Mouse (Mus musculus) forebrain, embryonic 14.5 days (tissue): ENCODE data around the gene Ttyh1. TPM values are rescaled to one million over a fixed set of nuclear protein-coding genes. Genes with fewer than 3 reads are reported as not detected.
A peak's percentile ranks its signal among the peaks of the same experiment; 100 is the strongest.

Experiments used
- ATAC-seq: fragments of 200-750 bp; cut with Nextera tagmentation; 2 replicates; pipeline ENCODE4 v1.8.0; 2017; ENCODE audit warnings: mild to moderate bottlenecking, moderate library complexity
- DNase-seq: peaks from one replicate; pipeline ENCODE4 v3.0.0-alpha.2; 2015; ENCODE audit warnings: low spot score
- H3K27ac ChIP-seq: fragments of 300-500 bp; sonication (generic); 2 replicates; pipeline ENCODE4 v1.5.1; 2014; ENCODE audit warnings: low read depth, mild to moderate bottlenecking, control low read depth, low read length, moderate library complexity
- H3K27me3 ChIP-seq: fragments of 300-500 bp; sonication (generic); replicated peaks from 2 replicates; pipeline ENCODE4 v1.6.1; 2014; ENCODE audit warnings: low read length, control low read depth, mixed read lengths; ENCODE audit not compliant: control insufficient read depth, insufficient read depth
- H3K36me3 ChIP-seq: fragments of 300-500 bp; sonication (generic); 2 replicates; pipeline ENCODE4 v1.6.1; 2014; ENCODE audit warnings: low read length, control low read depth; ENCODE audit not compliant: control insufficient read depth, insufficient read depth
- H3K4me1 ChIP-seq: fragments of 300-500 bp; sonication (generic); 2 replicates; pipeline ENCODE4 v1.6.1; 2014; ENCODE audit warnings: antibody characterized with exemption, low read length, control low read depth; ENCODE audit not compliant: control insufficient read depth, insufficient read depth
- H3K4me2 ChIP-seq: fragments of 300-500 bp; sonication (generic); 2 replicates; pipeline ENCODE4 v1.6.1; 2014; ENCODE audit warnings: mild to moderate bottlenecking, control low read depth, low read length
- H3K4me3 ChIP-seq: fragments of 300-500 bp; sonication (generic); 2 replicates; pipeline ENCODE4 v1.5.1; 2014; ENCODE audit warnings: low read depth, low read length, control low read depth
- H3K9ac ChIP-seq: fragments of 300-500 bp; sonication (generic); 2 replicates; pipeline ENCODE4 v1.6.1; 2014; ENCODE audit warnings: mild to moderate bottlenecking, low read length, control low read depth, moderate library complexity
- H3K9me3 ChIP-seq: fragments of 300-500 bp; sonication (generic); replicated peaks from 2 replicates; pipeline ENCODE4 v1.6.1; 2016; ENCODE audit warnings: low read length, control low read depth, mixed read lengths; ENCODE audit not compliant: control insufficient read depth
- WGBS: fragments of 180-500 bp; shearing (Covaris S2); extraction: QIAGEN DNeasy Blood & Tissue Kit; methylation state at CpG from one replicate; pipeline ENCODE4 v1.1.7; 2014; 5-methylcytosine and 5-hydroxymethylcytosine counted together
- polyA plus RNA-seq: library from polyadenylated mRNA; unstranded; fragments of >200 nt; fragmentation: Nextera tagmentation; extraction: Ambion mirVana; gene quantifications from 2 replicates; pipeline ENCODE4 v1.2.1, GENCODE M21; 2014

Ttyh1 gene
- polyA plus RNA-seq, 1 experiment from 2014 or later, result 61.6 TPM

DNA sequence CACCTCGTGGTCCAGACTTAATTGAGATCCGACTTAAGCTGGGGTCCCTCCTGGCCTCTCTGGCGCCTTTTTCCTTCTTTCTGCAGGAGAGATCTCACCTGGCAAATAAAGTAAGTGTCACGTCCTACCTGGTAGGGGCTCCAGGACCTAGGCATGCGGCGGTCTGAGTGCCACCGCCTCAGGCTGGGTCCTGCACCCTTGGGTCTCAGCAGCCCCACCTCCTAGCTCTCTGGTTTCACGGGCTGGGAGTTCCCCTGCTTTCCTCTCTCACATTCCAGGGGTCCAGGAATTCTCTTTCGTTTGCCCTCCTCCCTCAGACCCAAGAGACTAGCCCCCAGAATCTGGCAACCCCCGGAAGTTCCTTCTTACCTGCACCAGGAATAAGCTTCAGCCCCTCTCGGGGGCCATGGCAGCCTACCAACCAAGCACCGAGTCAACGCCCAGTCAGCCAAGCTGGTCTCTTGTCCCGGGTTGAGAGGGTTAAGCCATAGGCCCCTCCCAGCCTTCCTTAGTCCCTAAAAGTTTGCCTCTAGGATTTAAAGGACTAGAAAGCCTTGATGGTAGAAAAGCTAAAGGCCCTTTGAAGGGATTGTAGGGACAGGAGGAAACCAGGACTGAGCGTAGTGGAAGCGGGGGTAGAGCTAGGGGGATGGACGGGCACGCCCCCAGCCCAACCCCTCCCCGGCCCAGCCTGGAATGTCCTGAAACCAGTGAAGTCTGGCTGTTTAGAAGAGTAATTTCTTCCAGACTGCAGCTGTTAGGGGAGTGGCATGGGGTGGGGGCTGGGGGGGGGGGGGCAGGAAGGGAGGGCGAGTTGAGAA is 45.1 kb downstream of the Ttyh1 start, which contains the start of gene Cdc42ep5:
TSS of gene Cdc42ep5 (minus strand) at position 771 of the 821 bp plus-strand sequence.
- Histone ChIP-seq H3K4me3 (peak within 1 kb of the TSS; percentile 16; the same call in 1 of the 2 replicates), H3K4me2 (peak within 1 kb of the TSS; percentile 44), H3K9me3 (no peaks in the 10 kb centered on the region), H3K27ac (no peak within 1 kb of the TSS), H3K27me3 (no peaks in the 10 kb centered on the region), H3K4me1 (no peaks in the 10 kb centered on the region), H3K36me3 (no peaks in the 10 kb centered on the region), H3K9ac (peak within 1 kb of the TSS; percentile 2; the same call in 1 of the 2 replicates)
- peak; percentile 79 for ATAC-seq
- 2% methylated on average over 19 of the region's 20 CpGs for WGBS
- DNase-seq, result peak; percentile 29

- no peaks in the 10 kb centered on the region for H3K27me3 ChIP-seq
- H3K4me1 ChIP-seq, result no peaks in the 10 kb centered on the region
- no peak overlapping the region for H3K9ac ChIP-seq
- DNase-seq, result no peak
- 31% methylated on average over 3 of the region's 3 CpGs for WGBS
- no peak overlapping the region for H3K27ac ChIP-seq
- no peak overlapping the region for H3K4me3 ChIP-seq
- no peak overlapping the region for H3K4me2 ChIP-seq
- no peaks in the 10 kb centered on the region for H3K9me3 ChIP-seq
- H3K36me3 ChIP-seq, result no peaks in the 10 kb centered on the region
- no peak for ATAC-seq
Measured at GRCm38 (mm10) chr7:4165286-4165685, 46.1 kb downstream of the Ttyh1 start.

- no peak for ATAC-seq
- no peak overlapping the region for H3K27ac ChIP-seq
- H3K36me3 ChIP-seq, result no peaks in the 10 kb centered on the region
- H3K4me3 ChIP-seq, result no peak overlapping the region
- H3K4me1 ChIP-seq, result no peaks in the 10 kb centered on the region
- DNase-seq, result no peak
- no peaks in the 10 kb centered on the region for H3K9me3 ChIP-seq
- no peaks in the 10 kb centered on the region for H3K27me3 ChIP-seq
- H3K4me2 ChIP-seq, result no peak overlapping the region
- no peak overlapping the region for H3K9ac ChIP-seq
Measured at GRCm38 (mm10) chr7:4167098-4167497, 47.9 kb downstream of the Ttyh1 start.

DNA sequence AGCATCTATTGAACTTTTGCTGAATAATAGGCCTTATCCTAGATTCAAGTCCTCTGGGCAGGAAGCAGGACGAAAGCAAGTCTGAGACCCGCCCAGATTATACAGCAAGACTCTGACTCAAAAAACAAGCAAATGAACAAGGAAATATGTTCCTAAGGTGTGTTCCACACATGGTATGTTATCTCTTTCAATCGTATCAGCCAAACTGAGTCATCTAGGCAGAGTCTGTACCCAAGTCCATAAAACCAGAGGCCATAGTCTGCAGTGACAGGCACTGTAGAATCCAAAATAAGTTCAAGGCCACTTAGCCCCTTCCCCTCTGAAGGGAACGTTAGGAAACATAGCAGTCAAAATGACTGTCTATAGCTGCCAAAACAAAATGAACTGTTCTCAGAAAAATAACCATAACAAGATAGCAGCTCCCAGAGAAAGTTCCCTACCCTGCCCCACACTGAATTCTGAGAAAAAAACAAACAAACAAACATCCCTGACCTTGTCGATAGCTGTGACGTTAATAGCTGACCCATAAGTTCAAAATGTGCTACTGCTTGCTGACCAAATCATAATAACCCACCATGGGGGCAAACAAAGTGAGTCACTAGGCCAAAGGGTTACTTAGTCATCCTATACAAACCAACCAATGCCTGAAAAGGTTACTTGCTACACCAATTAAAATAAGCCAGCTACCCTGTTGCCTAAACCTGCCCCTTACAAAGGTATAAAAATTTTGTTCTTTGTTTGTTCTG is 51.2 kb downstream of the Ttyh1 start:
- no peaks in the 10 kb centered on the region for H3K27me3 ChIP-seq
- DNase-seq (no peak), ATAC-seq (no peak)
- no peak overlapping the region for H3K4me2 ChIP-seq
- H3K36me3 ChIP-seq, result no peaks in the 10 kb centered on the region
- no peak overlapping the region for H3K4me3 ChIP-seq
- H3K27ac ChIP-seq, result no peak overlapping the region
- H3K4me1 ChIP-seq, result no peaks in the 10 kb centered on the region
- H3K9ac ChIP-seq, result no peak overlapping the region
- no peaks in the 10 kb centered on the region for H3K9me3 ChIP-seq
- 79% methylated on average over 6 of the region's 6 CpGs for WGBS

DNA sequence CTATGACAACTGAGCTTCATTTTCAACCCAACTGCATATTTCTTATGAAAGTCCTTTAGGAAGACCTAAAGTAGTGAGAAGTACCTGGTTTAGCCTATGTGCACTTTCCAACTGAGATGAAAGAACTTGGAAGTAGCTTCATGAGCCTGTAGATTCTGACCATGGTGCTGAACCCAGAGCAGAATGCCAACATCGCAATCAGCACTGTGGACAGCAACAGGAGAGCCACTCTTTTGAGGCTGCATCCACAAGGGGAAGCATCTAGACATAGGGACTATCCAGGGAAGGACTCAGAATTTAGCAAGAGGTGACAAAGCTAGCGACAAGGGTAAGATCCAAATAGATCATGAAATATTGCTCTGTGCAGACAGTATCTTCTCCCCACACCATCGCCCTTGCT is 59.2 kb downstream of the Ttyh1 start:
- Histone ChIP-seq H3K27me3 (no peaks in the 10 kb centered on the region), H3K36me3 (no peaks in the 10 kb centered on the region), H3K4me2 (no peak overlapping the region), H3K4me1 (no peaks in the 10 kb centered on the region), H3K27ac (no peak overlapping the region), H3K4me3 (no peak overlapping the region), H3K9me3 (no peaks in the 10 kb centered on the region), H3K9ac (no peak overlapping the region)
- no peak for ATAC-seq
- 46% methylated on average over 3 of the region's 3 CpGs for WGBS
- DNase-seq, result no peak

Other genes starting within 250 kb of the Ttyh1 start
- gene Gm14548, start 221.3 kb upstream of the Ttyh1 start, polyA plus RNA-seq, result not detected in 2 replicates
- not detected in 2 replicates for gene Lilra6, start 203.9 kb upstream of the Ttyh1 start, polyA plus RNA-seq
- gene Lair1, start 56.2 kb upstream of the Ttyh1 start, polyA plus RNA-seq, result 1.8 and 2.1 TPM in 2 replicates
- gene Leng8, start 17.6 kb downstream of the Ttyh1 start, polyA plus RNA-seq, result 43.0 and 59.2 TPM in 2 replicates
- 3.1 and 3.9 TPM in 2 replicates for gene Leng9, start 31.0 kb downstream of the Ttyh1 start, polyA plus RNA-seq
- gene Cdc42ep5, start 45.5 kb downstream of the Ttyh1 start, polyA plus RNA-seq, result 5.6 and 5.9 TPM in 2 replicates
- not detected in 2 replicates for gene Lilra5, start 118.3 kb downstream of the Ttyh1 start, polyA plus RNA-seq
- not detected in 2 replicates for gene Ncr1, start 218.3 kb downstream of the Ttyh1 start, polyA plus RNA-seq